In genomic region chr3:116562408-116563094, GRCm38 (mm10) we compare ENCODE assay signal across 9 mouse cellular contexts. TPM values are rescaled to one million over a fixed set of nuclear protein-coding genes. Genes with fewer than 3 reads are reported as not detected.
A peak's percentile ranks its signal among the peaks of the same experiment; 100 is the strongest.
DNase-seq lines count a peak whose midpoint lies in the region; ATAC-seq and TF ChIP-seq lines count a peak whose summit lies in the region.
"Had no signal": no experiment of that assay in that cellular context is flagged by ENCODE, and none has a peak within 500 bp of the region (broad histone marks: within the 10 kb centered on the region; RNA-seq: fewer than 3 reads in every experiment).

Lrrc39 (plus strand) TSS chr3:116562973.

- WGBS in heart, postnatal 0 days = 10% methylated on average over 7 of the region's 7 CpGs
- 88% methylated on average over 7 of the region's 7 CpGs for WGBS in hindbrain, embryonic 14.5 days

- DNase-seq in adrenal gland, adult 8-10 months = peak; percentile 10
- DNase-seq in adrenal gland, postnatal 4 days (ENCODE audit: low spot score in 2 of 2) = no peak
- peak; percentile 90 for DNase-seq in heart, postnatal 0 days (ENCODE audit: low spot score)
- no peak for DNase-seq in left cerebral cortex, adult 9 months (ENCODE audit: low spot score in 2 of 2)
- DNase-seq in hindbrain, embryonic 14.5 days (ENCODE audit: low spot score) = no peak
- DNase-seq in thymus, postnatal 4 days = no peak

- no peak for TF ChIP-seq CTCF in heart, postnatal 0 days (IDR thresholded peaks at IDR 0.05; ENCODE audit: low read depth)

- peaks cover 13% of the 10 kb centered on the region for H3K9me3 ChIP-seq in erythroblast, embryonic 14.5 days (ENCODE audit: control insufficient read depth, low read length)
- H3K9me3 ChIP-seq in heart, postnatal 0 days (replicated peaks; ENCODE audit: control insufficient read depth, low read length) = peaks cover 6% of the 10 kb centered on the region; the same call in 1 of the 2 replicates
- H3K9me3 ChIP-seq in hindbrain, embryonic 14.5 days (ENCODE audit: control insufficient read depth, low read length) = no peaks in the 10 kb centered on the region

- no peak for TF ChIP-seq EP300 in heart, postnatal 0 days (IDR thresholded peaks at IDR 0.05; ENCODE audit: low read depth)

- peak; percentile 92 for ATAC-seq in heart, postnatal 0 days (ENCODE audit: insufficient read depth, low read depth)
- ATAC-seq in megakaryocyte progenitor cell, adult 5-6 weeks (replicated peaks; ENCODE audit: poor library complexity) = peak; percentile 99
- no peak for ATAC-seq in hindbrain, embryonic 14.5 days (ENCODE audit: low FRiP score)

- peaks cover 19% of the 10 kb centered on the region for H3K36me3 ChIP-seq in erythroblast, embryonic 14.5 days (ENCODE audit: control insufficient read depth)
- peaks cover 21% of the 10 kb centered on the region for H3K36me3 ChIP-seq in heart, postnatal 0 days (replicated peaks; ENCODE audit: control insufficient read depth, insufficient read depth, low read length)
- H3K36me3 ChIP-seq in hindbrain, embryonic 14.5 days (replicated peaks; ENCODE audit: control insufficient read depth, insufficient read depth) = no peaks in the 10 kb centered on the region
- H3K36me3 ChIP-seq: midbrain, embryonic 10.5 days had no signal

- H3K4me1 ChIP-seq in erythroblast, embryonic 14.5 days (ENCODE audit: control insufficient read depth) = peaks cover 29% of the 10 kb centered on the region
- peaks cover 15% of the 10 kb centered on the region; the same call in 1 of the 2 replicates for H3K4me1 ChIP-seq in heart, postnatal 0 days (ENCODE audit: control insufficient read depth, insufficient read depth)
- H3K4me1 ChIP-seq in hindbrain, embryonic 14.5 days (replicated peaks; ENCODE audit: control insufficient read depth, insufficient read depth, low read length) = no peaks in the 10 kb centered on the region
- H3K4me1 ChIP-seq: midbrain, embryonic 10.5 days had no signal

- H3K4me2 ChIP-seq in heart, postnatal 0 days (ENCODE audit: low read depth, low read length) = peak within 1 kb of the TSS; percentile 57
- H3K4me2 ChIP-seq in hindbrain, embryonic 14.5 days (replicated peaks) = no peak within 1 kb of the TSS

- H3K27me3 ChIP-seq in erythroblast, embryonic 14.5 days (ENCODE audit: control insufficient read depth) = no peaks in the 10 kb centered on the region
- H3K27me3 ChIP-seq in heart, postnatal 0 days (ENCODE audit: control insufficient read depth, insufficient read depth, low read length) = no peaks in the 10 kb centered on the region
- no peaks in the 10 kb centered on the region for H3K27me3 ChIP-seq in hindbrain, embryonic 14.5 days (ENCODE audit: control insufficient read depth, insufficient read depth, low read length)

- peak within 1 kb of the TSS; percentile 66 for H3K4me3 ChIP-seq in erythroblast, embryonic 14.5 days (replicated peaks)
- peak within 1 kb of the TSS; percentile 56 for H3K4me3 ChIP-seq in heart, postnatal 0 days (ENCODE audit: low read depth, low read length)
- H3K4me3 ChIP-seq in hindbrain, embryonic 14.5 days (replicated peaks; ENCODE audit: low read length) = no peak within 1 kb of the TSS
- H3K4me3 ChIP-seq: midbrain, embryonic 10.5 days had no signal

- peak within 1 kb of the TSS; percentile 66 for H3K9ac ChIP-seq in heart, postnatal 0 days (replicated peaks; ENCODE audit: low read depth, low read length)
- H3K9ac ChIP-seq in hindbrain, embryonic 14.5 days = no peak within 1 kb of the TSS

- H3K27ac ChIP-seq in heart, postnatal 0 days (ENCODE audit: low read depth) = peak within 1 kb of the TSS; percentile 96
- H3K27ac ChIP-seq in hindbrain, embryonic 14.5 days = no peak within 1 kb of the TSS
- H3K27ac ChIP-seq: midbrain, embryonic 10.5 days had no signal

RNA-seq across cellular contexts. Expression of gene Lrrc39, which starts in this region (rescaled TPM):
- 1 to 10 TPM; 1.1 to 4.8 (median 1.5) TPM for total RNA-seq in adrenal gland, adult 8-10 months (2022)
- total RNA-seq in adrenal gland, postnatal 4 days (2021) = 1 to 10 TPM; 2.7 to 3.6 TPM
- polyA plus RNA-seq in erythroblast, embryonic 14.5 days (2012) = 0.01 TPM in 1 of 2 replicates, not detected in the other
- 34.6 and 52.8 TPM in 2 replicates for total RNA-seq in heart, postnatal 0 days (2014; rRNA removed; ENCODE audit: low replicate concordance)
- 75.9 and 77.7 TPM in 2 replicates for polyA plus RNA-seq in heart, postnatal 0 days (2015; fragmentation: Nextera tagmentation; extraction: Ambion mirVana)
- 0.05 and 0.52 TPM in 2 replicates for total RNA-seq in megakaryocyte progenitor cell, adult 5-6 weeks (2015)
- total RNA-seq in megakaryocyte progenitor cell, adult 5-6 weeks (2017) = 0.37 and 0.84 TPM in 2 replicates
- polyA plus RNA-seq in hindbrain, embryonic 14.5 days (2014; fragmentation: Nextera tagmentation; extraction: Ambion mirVana) = 0.39 TPM in 1 of 2 replicates, not detected in the other

Comparison
In these comparisons a context has a peak if more than half of its experiments do, and no peak if none do; other contexts are left out.
1. RNA of gene Lrrc39 (polyA plus RNA-seq): 75.9 to 77.7 TPM in heart, postnatal 0 days; 0.39 TPM in hindbrain, embryonic 14.5 days and 0.01 TPM in erythroblast, embryonic 14.5 days; every median in the first group is over 10 times any median in the second.
2. DNase-seq: peak in adrenal gland, adult 8-10 months (single experiment) and heart, postnatal 0 days (single experiment); none in adrenal gland, postnatal 4 days (0 of 2), left cerebral cortex, adult 9 months (0 of 2), hindbrain, embryonic 14.5 days (single experiment) and thymus, postnatal 4 days (single experiment).
3. Peak in ATAC-seq in megakaryocyte progenitor cell, adult 5-6 weeks; RNA of the gene not detected or under 1 TPM.